Mouse (Mus musculus) midbrain, postnatal 0 days (tissue): ENCODE results near the gene Exosc8. TPM values are rescaled to one million over a fixed set of nuclear protein-coding genes. Genes with fewer than 3 reads are reported as not detected.
A peak's percentile ranks its signal among the peaks of the same experiment; 100 is the strongest.

Experiments used
- ATAC-seq: fragments of 200-750 bp; cut with Nextera tagmentation; 2 replicates; pipeline ENCODE4 v1.8.0; 2017; ENCODE audit warnings: moderate number of reproducible peaks, mild to moderate bottlenecking, moderate TSS enrichment, moderate library complexity; ENCODE audit not compliant: low FRiP score
- DNase-seq: peaks from one replicate; pipeline ENCODE4 v3.0.0-alpha.2; 2015; ENCODE audit warnings: low spot score
- H3K27ac ChIP-seq: fragments of 300-500 bp; sonication (generic); 2 replicates; pipeline ENCODE4 v1.5.1; 2014; ENCODE audit warnings: low read depth, mild to moderate bottlenecking, low read length, mixed read lengths
- H3K27me3 ChIP-seq: fragments of 300-500 bp; sonication (generic); 2 replicates; pipeline ENCODE4 v1.6.1; 2014; ENCODE audit warnings: low read length, control low read depth, mixed read lengths; ENCODE audit not compliant: insufficient read depth
- H3K36me3 ChIP-seq: fragments of 300-500 bp; sonication (generic); 2 replicates; pipeline ENCODE4 v1.6.1; 2014; ENCODE audit warnings: low read length, control low read depth, mixed read lengths; ENCODE audit not compliant: insufficient read depth
- H3K4me1 ChIP-seq: fragments of 300-500 bp; sonication (generic); 2 replicates; pipeline ENCODE4 v1.6.1; 2014; ENCODE audit warnings: mild to moderate bottlenecking, control low read depth, antibody characterized with exemption, low read length, mixed read lengths; ENCODE audit not compliant: insufficient read depth
- H3K4me2 ChIP-seq: fragments of 300-500 bp; sonication (generic); 2 replicates; pipeline ENCODE4 v1.6.1; 2014; ENCODE audit warnings: low read depth, mild to moderate bottlenecking, low read length, mixed read lengths; ENCODE audit not compliant: poor library complexity, severe bottlenecking
- H3K4me3 ChIP-seq: fragments of 300-500 bp; sonication (generic); 2 replicates; pipeline ENCODE4 v1.5.1; 2014; ENCODE audit warnings: low read depth, mild to moderate bottlenecking, low read length, moderate library complexity
- H3K9ac ChIP-seq: fragments of 300-500 bp; sonication (generic); replicated peaks from 2 replicates; pipeline ENCODE4 v1.6.1; 2014; ENCODE audit warnings: mild to moderate bottlenecking, low read length, moderate library complexity, mixed read lengths; ENCODE audit not compliant: poor library complexity, severe bottlenecking
- H3K9me3 ChIP-seq: fragments of 300-500 bp; sonication (generic); 2 replicates; pipeline ENCODE4 v1.6.1; 2016; ENCODE audit warnings: low read length, control low read depth
- CTCF ChIP-seq: IDR thresholded peaks from 2 replicates; pipeline ENCODE4 v1.5.1; 2016; ENCODE audit warnings: antibody characterized with exemption, mild to moderate bottlenecking
- WGBS: fragments of 180-500 bp; shearing (Covaris S2); extraction: QIAGEN DNeasy Blood & Tissue Kit; methylation state at CpG from one replicate; pipeline ENCODE4 v1.1.7; 2014; 5-methylcytosine and 5-hydroxymethylcytosine counted together
- polyA plus RNA-seq: library from polyadenylated mRNA; unstranded; fragments of >200 nt; fragmentation: Nextera tagmentation; extraction: Ambion mirVana; gene quantifications from 2 replicates; pipeline ENCODE4 v1.2.1, GENCODE M21; 2015
- total RNA-seq: library from RNA; depleted of rRNA; stranded (reverse); fragments of >200 nt; gene quantifications from 2 replicates; pipeline ENCODE4 v1.2.3, GENCODE M21; 2014

The Exosc8 gene
- total and polyA plus RNA-seq, 2 experiments from 2014 or later: 44.3 to 68.4 TPM

- H3K9ac ChIP-seq: peak overlapping the region; percentile 68
- peak overlapping the region; percentile 72 for H3K27ac ChIP-seq
- ATAC-seq: peak; percentile 4; the same call in 1 of the 2 replicates
- peak overlapping the region; percentile 76 for H3K4me3 ChIP-seq
- H3K4me1 ChIP-seq: no peaks in the 10 kb centered on the region
- no peaks in the 10 kb centered on the region for H3K9me3 ChIP-seq
- no peak for TF ChIP-seq CTCF
- no peaks in the 10 kb centered on the region for H3K27me3 ChIP-seq
- H3K36me3 ChIP-seq: peaks cover 12% of the 10 kb centered on the region
- peak overlapping the region; percentile 62 for H3K4me2 ChIP-seq
- under 1% methylated on average over 8 of the region's 8 CpGs for WGBS
- peak; percentile 40 for DNase-seq
Measured at GRCm38 (mm10) chr3:54693056-54693415, 42.2 kb downstream of the Exosc8 start.

- no peak for TF ChIP-seq CTCF
- no peaks in the 10 kb centered on the region for H3K9me3 ChIP-seq
- H3K4me3 ChIP-seq: peak within 1 kb of the TSS; percentile 76
- no peaks in the 10 kb centered on the region for H3K4me1 ChIP-seq
- peak within 1 kb of the TSS; percentile 72 for H3K27ac ChIP-seq
- 2% methylated on average over 64 of the region's 65 CpGs for WGBS
- peak within 1 kb of the TSS; percentile 69 for H3K4me2 ChIP-seq
- peak within 1 kb of the TSS; percentile 68 for H3K9ac ChIP-seq
- H3K27me3 ChIP-seq: no peaks in the 10 kb centered on the region
- peak; percentile 97 for DNase-seq
- H3K36me3 ChIP-seq: peaks cover 12% of the 10 kb centered on the region
- peak; percentile 100 for ATAC-seq
Measured at GRCm38 (mm10) chr3:54692202-54693055, 42.8 kb downstream of the Exosc8 start, which contains the start of gene Supt20. TSS of gene Supt20 (plus strand) at chr3:54692807.

- H3K4me1 ChIP-seq: no peaks in the 10 kb centered on the region
- TF ChIP-seq CTCF: peak; percentile 76
- ATAC-seq (no peak), DNase-seq (peak; percentile 63)
- no peaks in the 10 kb centered on the region for H3K27me3 ChIP-seq
- H3K9ac ChIP-seq: no peak overlapping the region
- no peaks in the 10 kb centered on the region for H3K9me3 ChIP-seq
- no peak overlapping the region for H3K4me3 ChIP-seq
- no peak overlapping the region for H3K4me2 ChIP-seq
- WGBS: 44% methylated on average over 2 of the region's 2 CpGs
- no peaks in the 10 kb centered on the region for H3K36me3 ChIP-seq
- H3K27ac ChIP-seq: no peak overlapping the region
Measured at GRCm38 (mm10) chr3:54689091-54689490, 46.1 kb downstream of the Exosc8 start.

- H3K9ac ChIP-seq: no peak overlapping the region
- H3K36me3 ChIP-seq: no peaks in the 10 kb centered on the region
- no peak for ATAC-seq
- H3K4me2 ChIP-seq: no peak overlapping the region
- no peaks in the 10 kb centered on the region for H3K9me3 ChIP-seq
- H3K27ac ChIP-seq: no peak overlapping the region
- no peaks in the 10 kb centered on the region for H3K27me3 ChIP-seq
- DNase-seq: no peak
- no peak for TF ChIP-seq CTCF
- 63% methylated on average over 2 of the region's 2 CpGs for WGBS
- H3K4me3 ChIP-seq: no peak overlapping the region
- no peaks in the 10 kb centered on the region for H3K4me1 ChIP-seq
Measured at GRCm38 (mm10) chr3:54687245-54687644, 47.9 kb downstream of the Exosc8 start.

GRCm38 (mm10) chr3:54685202-54685601 lies 50.0 kb downstream of the Exosc8 start:
- Histone ChIP-seq H3K4me3 (no peak overlapping the region), H3K4me1 (no peaks in the 10 kb centered on the region), H3K9me3 (no peaks in the 10 kb centered on the region), H3K9ac (no peak overlapping the region), H3K27me3 (no peaks in the 10 kb centered on the region), H3K4me2 (no peak overlapping the region), H3K36me3 (no peaks in the 10 kb centered on the region), H3K27ac (no peak overlapping the region)
- WGBS: 98% methylated on average over 3 of the region's 3 CpGs
- ATAC-seq (no peak), DNase-seq (no peak)
- TF ChIP-seq CTCF: no peak
